Mouse (Mus musculus) testis, postnatal 10 days (tissue): Measurements from ENCODE around the gene Ass1.
A peak's percentile ranks its signal among the peaks of the same experiment; 100 is the strongest.
"Not testable (repeated sequence)": the region's sequence is repeated elsewhere in the genome, so short reads cannot be mapped to it uniquely, and the experiment has no call there.

Experiments used
- DNase-seq: peaks from one replicate; pipeline ENCODE4 v3.0.0; 2021; ENCODE audit warnings: low spot score

Ass1 gene

GRCm38 (mm10) chr2:31537054-31537453, 67.0 kb downstream of the Ass1 start:
- peak; percentile 64 for DNase-seq

GRCm38 (mm10) chr2:31538745-31539144, 68.7 kb downstream of the Ass1 start:
- DNase-seq, result no peak

- DNase-seq, result no peak
Measured at GRCm38 (mm10) chr2:31541581-31541980, 71.6 kb downstream of the Ass1 start.

GRCm38 (mm10) chr2:31547726-31548125, 77.7 kb downstream of the Ass1 start:
- DNase-seq, result no peak

- DNase-seq, result no peak
Measured at GRCm38 (mm10) chr2:31550503-31550902, 80.5 kb downstream of the Ass1 start.

- DNase-seq, result not testable (repeated sequence)
Measured at GRCm38 (mm10) chr2:31551351-31551750, 81.3 kb downstream of the Ass1 start.

- no peak for DNase-seq
Measured at GRCm38 (mm10) chr2:31551971-31552370, 82.0 kb downstream of the Ass1 start.

- DNase-seq, result no peak
Measured at GRCm38 (mm10) chr2:31554619-31555018, 84.6 kb downstream of the Ass1 start.
